Mouse (Mus musculus) MEL-GATA-1-ER (cell line): ENCODE measurements around the gene Notch4.

Experiments
- DNase-seq: peaks from one replicate; pipeline ENCODE4 v3.0.0-alpha.2; 2012; ENCODE audit warnings: low read depth; ENCODE audit errors: extremely low read depth

Notch4 gene

GRCm38 (mm10) chr17:34592581-34593549 lies 28.8 kb downstream of the Notch4 start:
- no peak for DNase-seq

GRCm38 (mm10) chr17:34593752-34594525 lies 29.9 kb downstream of the Notch4 start:
- DNase-seq, result no peak

GRCm38 (mm10) chr17:34596098-34596497 lies 32.0 kb downstream of the Notch4 start:
- no peak for DNase-seq

DNA sequence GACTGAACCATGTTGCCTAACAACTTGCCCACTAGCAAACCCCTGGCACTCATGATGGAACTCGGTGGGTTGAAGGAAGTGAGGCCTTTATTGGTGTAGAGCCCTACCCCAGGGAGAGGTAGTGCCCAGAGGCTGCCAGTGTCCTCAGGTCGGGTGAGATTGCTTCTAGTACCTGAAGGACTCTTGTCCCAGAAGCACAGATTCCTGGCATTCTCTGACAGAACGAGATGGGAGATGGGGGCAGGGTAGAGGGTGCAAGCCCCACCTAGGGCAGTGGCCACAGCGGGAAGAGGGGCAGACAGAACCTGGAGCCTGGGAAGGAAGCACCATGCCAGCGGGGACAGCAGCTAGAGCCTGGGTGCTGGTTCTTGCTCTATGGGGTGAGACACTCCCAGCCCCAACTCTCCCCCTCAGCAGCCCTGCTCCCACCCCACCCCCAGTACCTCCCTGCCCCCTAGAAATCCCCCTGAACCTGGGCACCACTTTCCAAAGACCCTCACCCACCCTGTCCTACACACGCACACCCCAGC lies 33.6 kb downstream of the Notch4 start, which contains the start of gene Ager:
TSS of gene Ager (plus strand) at position 297 of the 530 bp plus-strand sequence.
- no peak for DNase-seq

DNA sequence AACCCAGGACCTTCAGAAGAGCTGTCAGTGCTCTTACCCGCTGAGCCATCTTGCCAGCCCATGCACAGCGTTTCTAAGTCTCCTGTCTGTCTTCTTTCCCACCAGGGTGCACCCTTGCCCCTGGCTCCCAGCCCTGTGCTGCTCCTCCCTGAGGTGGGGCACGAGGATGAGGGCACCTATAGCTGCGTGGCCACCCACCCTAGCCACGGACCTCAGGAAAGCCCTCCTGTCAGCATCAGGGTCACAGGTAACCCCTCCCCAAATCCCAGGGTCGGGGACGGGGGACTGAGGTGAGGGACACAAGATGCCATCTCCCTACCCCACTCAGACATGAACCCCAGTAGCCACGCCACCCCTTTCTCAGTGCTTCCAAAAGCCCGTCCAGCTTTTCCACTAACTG lies 35.8 kb downstream of the Notch4 start:
- no peak for DNase-seq

DNA sequence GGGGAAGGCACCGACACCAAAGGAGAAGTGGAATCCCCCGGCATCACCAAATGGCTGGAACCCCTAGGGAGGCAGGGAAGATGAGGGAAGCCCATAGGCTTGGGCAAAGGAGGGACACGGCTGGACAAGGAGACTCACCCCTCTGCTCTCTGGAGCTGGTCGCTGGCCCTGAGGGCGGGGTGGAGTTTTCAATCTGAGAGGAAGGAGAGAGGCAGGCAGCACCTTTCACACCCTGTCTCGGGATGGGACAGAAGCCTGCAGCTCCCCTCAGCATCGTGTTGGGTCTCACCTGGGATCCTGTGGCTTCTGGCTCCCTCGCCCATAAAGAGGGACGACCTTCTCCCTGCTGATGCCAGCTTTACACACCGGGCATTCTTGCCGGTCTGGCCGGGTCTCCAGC lies 37.7 kb downstream of the Notch4 start:
- no peak for DNase-seq

DNA sequence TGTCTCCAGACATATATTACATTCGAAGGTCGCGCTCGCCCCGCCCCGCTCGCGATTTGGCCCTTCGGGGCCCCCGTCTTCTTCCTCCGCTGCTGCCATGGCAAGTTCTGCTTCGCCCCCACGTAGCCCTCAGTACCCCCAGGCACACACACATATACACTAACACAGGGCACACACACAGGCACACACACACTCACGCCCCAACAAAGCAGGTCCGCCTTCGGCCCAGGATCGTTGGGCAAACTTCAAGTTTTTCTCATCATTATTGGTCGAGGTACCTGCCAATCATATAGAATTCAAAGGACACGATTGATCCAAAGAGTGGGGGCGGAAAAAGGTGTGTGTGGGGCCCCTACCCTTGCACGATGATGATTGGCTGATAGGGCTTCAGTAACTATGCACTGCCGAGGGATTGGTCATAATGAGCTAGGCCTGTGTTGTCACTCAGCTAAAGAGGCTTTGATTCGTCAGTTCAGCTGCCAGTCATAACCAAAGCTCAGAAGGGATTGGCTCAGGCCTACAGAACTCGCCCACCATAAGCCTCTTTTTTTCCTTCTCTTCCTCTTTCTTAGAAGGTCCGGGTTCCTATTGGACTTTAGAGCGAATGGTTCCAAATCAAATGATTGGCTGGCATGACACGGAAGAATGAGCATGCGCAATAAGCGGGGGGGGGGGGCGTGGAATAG lies 39.5 kb downstream of the Notch4 start, which contains the start of gene Rnf5:
TSS of gene Rnf5 (minus strand) at position 316 of the 686 bp plus-strand sequence.
- peak; percentile 100 for DNase-seq

- DNase-seq, result peak; percentile 96
Observed at GRCm38 (mm10) chr17:34604061-34604508, 40.0 kb downstream of the Notch4 start, which contains the start of gene Agpat1. Agpat1 (plus strand) TSS chr17:34604262.

DNA sequence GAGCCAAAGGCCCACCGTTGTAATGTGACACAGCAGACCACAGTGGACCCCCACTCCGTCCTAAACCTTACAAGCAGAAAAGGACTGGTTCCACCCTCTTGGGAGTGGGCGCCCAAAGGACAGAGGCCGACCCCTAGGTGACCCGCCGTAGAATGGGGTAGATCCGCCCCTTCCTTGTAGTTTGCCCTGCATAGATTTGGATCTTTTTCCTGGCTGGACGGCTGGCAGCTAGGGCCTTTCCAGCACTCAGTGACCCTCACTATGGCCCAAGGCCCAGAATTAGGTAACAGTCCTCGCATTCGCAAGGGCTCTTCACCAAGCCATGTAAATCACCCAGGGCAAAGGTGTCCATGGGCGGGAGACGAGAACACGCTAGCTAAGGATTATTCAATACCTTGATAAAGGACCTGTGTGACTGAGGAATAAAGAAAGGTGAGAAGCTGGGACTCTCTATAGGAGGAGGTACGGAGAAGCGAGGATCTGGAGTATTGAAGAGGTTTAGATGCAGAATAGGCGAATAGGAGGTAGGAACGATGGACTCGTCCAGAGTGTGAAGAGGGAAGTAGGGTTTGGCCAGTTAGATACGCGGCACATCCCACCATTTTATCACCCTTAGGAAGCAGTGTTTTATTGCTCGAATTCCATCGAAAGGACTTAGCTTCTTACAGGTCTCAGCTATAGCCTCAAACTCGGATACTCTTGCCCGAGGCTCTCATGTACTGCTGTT lies 40.6 kb downstream of the Notch4 start:
- no peak for DNase-seq

DNA sequence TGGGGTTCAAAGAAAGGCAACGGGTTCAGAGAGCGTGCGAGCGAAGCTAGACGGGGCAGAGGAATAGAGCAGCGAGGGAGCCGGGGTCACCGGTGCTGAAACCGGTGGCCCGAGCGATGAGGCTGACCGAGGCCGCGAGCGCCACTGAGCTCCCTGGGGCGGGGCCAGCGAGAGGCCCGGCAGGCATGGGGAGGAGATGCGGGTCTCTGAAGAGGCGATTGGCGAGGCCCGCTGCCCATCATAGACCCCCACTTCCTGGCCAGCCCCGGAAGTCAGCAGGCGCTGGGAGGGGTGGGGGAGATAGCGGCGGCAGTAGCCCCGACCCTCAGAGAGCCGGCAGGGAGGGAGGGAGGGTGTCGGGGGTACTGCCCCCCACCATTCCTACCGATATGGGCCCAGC lies 41.5 kb downstream of the Notch4 start:
- peak; percentile 78 for DNase-seq

GRCm38 (mm10) chr17:34606186-34607039 lies 42.3 kb downstream of the Notch4 start:
- DNase-seq, result no peak

- DNase-seq, result no peak
Observed at GRCm38 (mm10) chr17:34607997-34608396, 43.9 kb downstream of the Notch4 start.

GRCm38 (mm10) chr17:34611050-34611449 lies 47.0 kb downstream of the Notch4 start:
- DNase-seq, result no peak

- peak; percentile 66 for DNase-seq
Observed at GRCm38 (mm10) chr17:34613054-34613645, 49.1 kb downstream of the Notch4 start.

GRCm38 (mm10) chr17:34613830-34614229 lies 49.8 kb downstream of the Notch4 start:
- DNase-seq, result no peak

GRCm38 (mm10) chr17:34615871-34616270 lies 51.8 kb downstream of the Notch4 start, which contains the start of gene Egfl8:
Egfl8 (minus strand) TSS chr17:34615971.
- DNase-seq, result no peak

DNA sequence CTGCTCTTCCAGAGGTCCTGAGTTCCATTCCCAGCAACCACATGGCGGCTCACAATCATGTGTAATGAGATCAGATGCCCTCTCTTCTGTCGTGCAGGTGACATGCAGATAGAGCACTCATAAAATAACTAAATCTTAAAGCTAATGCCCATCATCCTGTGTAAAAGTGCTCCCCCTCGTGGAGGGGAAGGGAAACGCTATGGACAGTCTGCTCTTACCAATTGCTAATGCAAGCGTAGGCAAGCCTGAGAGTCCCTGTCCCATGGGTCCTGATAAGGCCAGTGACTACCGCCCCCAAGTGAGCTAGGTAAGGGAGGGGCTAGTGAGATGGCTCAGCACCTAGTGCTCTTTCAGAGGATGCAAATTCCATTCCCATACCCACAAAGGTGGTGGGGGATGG lies 54.9 kb downstream of the Notch4 start:
- peak; percentile 66 for DNase-seq

DNA sequence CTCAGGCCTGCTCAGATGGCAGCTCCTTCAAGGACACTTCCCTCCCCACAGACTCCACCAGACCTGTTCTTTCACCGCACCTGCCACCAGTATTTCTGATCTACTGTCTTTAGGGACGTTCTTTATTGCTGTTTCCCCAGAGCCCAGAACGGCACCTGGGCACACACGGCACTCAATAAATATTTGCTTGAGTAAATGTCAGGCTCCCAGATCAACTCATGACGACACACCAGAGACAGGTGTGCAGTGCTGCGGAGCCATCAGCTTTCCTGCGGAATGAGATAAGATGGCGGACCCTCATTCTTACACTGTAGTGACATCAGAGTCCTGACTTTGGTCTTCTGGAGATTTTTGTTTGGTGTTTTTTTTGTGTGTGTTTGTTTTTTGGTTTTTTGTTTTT lies 56.9 kb downstream of the Notch4 start:
- no peak for DNase-seq

- no peak for DNase-seq
Observed at GRCm38 (mm10) chr17:34623161-34623560, 59.1 kb downstream of the Notch4 start.
